Mouse (Mus musculus): ENCODE results near the gene Bpnt1.

The Bpnt1 gene

DNA sequence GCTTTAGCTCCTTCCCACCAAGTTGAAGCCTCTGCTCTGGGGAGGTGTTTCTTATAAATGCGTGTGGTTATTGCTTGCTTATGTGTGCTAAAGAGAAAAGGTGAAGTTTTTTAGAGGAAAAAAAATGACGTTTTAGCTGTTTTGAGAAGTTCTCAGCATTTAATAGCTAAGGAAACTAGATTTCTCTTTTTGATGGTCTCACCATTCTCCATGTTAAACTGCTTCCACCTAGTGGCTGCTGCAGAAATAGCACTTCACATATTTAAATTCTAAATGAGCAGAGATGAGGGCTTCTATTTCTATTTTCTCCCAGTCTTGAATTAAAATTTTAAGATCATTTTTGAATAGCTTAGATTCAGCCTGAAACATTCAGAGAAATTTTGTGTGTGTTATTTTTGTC, 72.1 kb downstream of the Bpnt1 start:
- DNase-seq (ENCODE audit: extremely low spot score): peak; percentile 8

DNA sequence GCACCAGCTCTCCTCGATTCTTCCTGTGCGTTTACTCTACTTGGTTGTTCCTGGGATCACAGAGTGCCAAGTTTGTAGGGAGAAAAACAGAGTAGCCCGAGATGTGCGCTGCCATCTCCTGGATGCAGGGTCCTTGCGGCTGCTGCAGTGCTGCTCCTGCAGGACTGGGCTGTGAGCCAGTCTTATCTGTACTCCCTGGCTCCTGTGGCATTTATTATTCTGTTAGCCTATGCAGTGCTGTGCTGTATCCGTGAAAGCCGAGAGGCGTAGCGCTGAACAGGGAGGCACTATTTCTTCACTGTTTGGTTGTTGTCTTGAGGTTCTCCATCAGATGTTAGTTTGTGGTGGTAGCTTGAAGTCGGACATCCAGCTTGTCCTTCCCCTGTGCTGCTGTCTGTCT, 74.0 kb downstream of the Bpnt1 start:
- DNase-seq (ENCODE audit: extremely low spot score): no peak
